Mouse (Mus musculus): Measurements from ENCODE around the gene Nudt15. TPM values are rescaled to one million over a fixed set of nuclear protein-coding genes. Genes with fewer than 3 reads are reported as not detected.
A peak's percentile ranks its signal among the peaks of the same experiment; 100 is the strongest.

Nudt15 gene
- polyA plus RNA-seq, 1 experiment from 2014 or later, result 12.1 TPM

DNA sequence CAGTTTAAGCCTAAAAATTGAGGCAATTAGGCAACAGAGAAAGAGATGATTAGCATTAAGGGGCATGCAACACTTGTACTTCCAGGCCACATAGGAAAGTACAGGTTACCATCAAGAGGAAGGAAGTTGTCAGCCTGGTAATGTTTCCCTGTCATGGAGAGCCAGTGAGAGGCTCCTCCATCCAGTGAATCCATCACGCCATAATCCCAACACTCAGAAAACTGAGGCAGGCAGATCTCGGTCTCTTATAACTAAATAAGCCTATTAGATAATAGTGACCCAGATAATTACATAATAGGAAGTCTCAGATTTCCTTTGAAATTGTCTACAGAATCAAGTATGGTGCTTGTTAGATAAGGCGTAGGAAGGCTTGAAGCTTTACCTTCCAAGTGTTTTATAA lies 23.9 kb downstream of the Nudt15 start:
- WGBS, result 75% methylated on average over 3 of the region's 3 CpGs

DNA sequence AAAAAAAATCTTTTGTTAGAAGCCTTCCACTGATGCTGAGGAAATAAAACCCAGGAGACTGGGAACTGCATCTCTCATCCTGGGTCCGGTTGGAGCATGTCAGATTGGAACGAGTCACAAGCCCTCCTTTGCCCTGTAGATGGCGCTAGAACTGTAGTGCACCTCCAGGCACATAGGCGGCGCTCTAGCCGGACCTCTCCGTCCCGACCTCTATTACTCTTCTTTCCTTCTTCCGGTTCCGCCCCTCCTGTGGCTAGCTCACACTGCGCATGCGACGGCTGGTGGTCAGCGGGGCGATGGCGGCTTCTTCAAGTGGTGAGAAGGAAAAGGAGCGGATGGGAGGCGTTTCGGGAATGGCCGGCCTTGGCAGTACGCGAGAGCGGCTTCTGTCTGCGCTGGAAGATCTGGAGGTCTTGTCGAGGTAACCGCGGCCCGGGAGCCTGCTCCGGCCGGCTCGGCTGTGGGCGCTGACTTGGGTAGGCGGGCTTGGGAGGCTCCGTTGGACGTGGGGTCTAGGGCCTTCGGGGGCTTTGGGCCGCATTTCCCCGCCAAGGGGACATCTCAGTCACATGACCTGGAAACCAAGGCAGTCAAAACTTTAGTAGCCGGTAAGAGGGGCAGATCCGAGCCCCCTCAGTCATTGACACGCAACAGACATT lies 38.1 kb downstream of the Nudt15 start, which contains the start of gene Med4:
Gene Med4 (plus strand): TSS at position 261 of the 659 bp plus-strand sequence.
- 0% methylated on average over 41 of the region's 41 CpGs for WGBS
- no peaks in the 10 kb centered on the region for H3K9me3 ChIP-seq (ENCODE audit: control insufficient read depth, low read length)
- peak within 1 kb of the TSS; percentile 86 for H3K4me3 ChIP-seq (ENCODE audit: low read length)
- H3K4me1 ChIP-seq (ENCODE audit: control insufficient read depth, insufficient read depth, low read length), result peaks cover 6% of the 10 kb centered on the region
- H3K27ac ChIP-seq (ENCODE audit: low read depth, low read length), result no peak within 1 kb of the TSS
- peak; percentile 96 for ATAC-seq (ENCODE audit: low FRiP score, low TSS enrichment)
- H3K4me2 ChIP-seq (replicated peaks; ENCODE audit: low read depth, low read length), result peak within 1 kb of the TSS; percentile 87
- H3K36me3 ChIP-seq (ENCODE audit: control insufficient read depth, insufficient read depth, low read length), result peaks cover 25% of the 10 kb centered on the region
- no peaks in the 10 kb centered on the region for H3K27me3 ChIP-seq (ENCODE audit: control insufficient read depth, insufficient read depth, low read length)
- H3K9ac ChIP-seq (ENCODE audit: low read depth, low read length), result peak within 1 kb of the TSS; percentile 87

More for the DNA sequence above, 23.9 kb downstream of the Nudt15 start:
- Histone ChIP-seq H3K27me3 (ENCODE audit: control insufficient read depth, insufficient read depth, low read length) (no peaks in the 10 kb centered on the region), H3K27ac (ENCODE audit: low read depth, low read length) (no peak overlapping the region), H3K4me2 (replicated peaks; ENCODE audit: low read depth, low read length) (no peak overlapping the region), H3K36me3 (ENCODE audit: control insufficient read depth, insufficient read depth, low read length) (no peaks in the 10 kb centered on the region), H3K9me3 (ENCODE audit: control insufficient read depth, low read length) (no peaks in the 10 kb centered on the region), H3K4me3 (ENCODE audit: low read length) (peak overlapping the region; percentile 47; the same call in 1 of the 2 replicates), H3K4me1 (ENCODE audit: control insufficient read depth, insufficient read depth, low read length) (0 out of 2 replicates have a peak, but pooled peaks cover 4% of the 10 kb centered on the region), H3K9ac (ENCODE audit: low read depth, low read length) (no peak overlapping the region)
- ATAC-seq (ENCODE audit: low FRiP score, low TSS enrichment), result no peak

DNA sequence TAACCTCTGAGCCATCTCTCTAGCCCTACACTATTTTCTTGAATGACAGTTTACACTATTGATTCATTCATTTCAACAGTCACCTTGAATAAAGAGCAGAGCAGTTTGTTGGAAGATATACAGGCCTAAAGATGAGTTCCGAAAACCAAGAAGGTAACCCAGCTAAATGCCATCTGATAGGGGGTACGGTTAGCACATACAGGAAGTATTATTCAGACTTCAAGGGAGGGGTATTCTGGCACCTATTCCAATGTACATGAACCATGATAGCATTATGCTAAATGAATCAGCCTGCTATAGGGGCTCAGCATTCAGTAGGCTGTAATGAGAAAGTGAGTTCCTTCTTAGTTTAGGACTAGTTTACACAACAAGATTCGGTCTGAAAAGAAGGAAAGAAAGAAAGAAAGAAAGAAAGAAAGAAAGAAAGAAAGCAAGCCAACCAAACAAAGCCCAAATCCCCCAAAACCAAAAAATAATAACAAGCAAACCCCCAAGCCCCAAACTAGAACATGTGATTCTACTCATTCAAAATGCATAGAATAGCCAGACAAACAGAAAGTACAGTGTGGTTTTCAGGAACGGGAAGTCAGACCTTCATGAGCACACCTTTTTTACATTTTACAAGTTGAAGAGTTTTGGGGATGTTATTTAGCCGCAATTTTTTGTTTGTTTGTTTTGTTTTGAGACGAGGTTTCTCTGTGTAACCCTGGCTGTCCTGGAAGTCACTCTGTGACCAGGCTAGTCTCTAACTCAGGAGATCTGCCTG lies 39.2 kb downstream of the Nudt15 start:
- WGBS, result 97% methylated on average over 6 of the region's 6 CpGs
- Histone ChIP-seq H3K9me3 (ENCODE audit: control insufficient read depth, low read length) (no peaks in the 10 kb centered on the region), H3K36me3 (ENCODE audit: control insufficient read depth, insufficient read depth, low read length) (peaks cover 18% of the 10 kb centered on the region), H3K27me3 (ENCODE audit: control insufficient read depth, insufficient read depth, low read length) (no peaks in the 10 kb centered on the region), H3K9ac (ENCODE audit: low read depth, low read length) (no peak overlapping the region), H3K27ac (ENCODE audit: low read depth, low read length) (no peak overlapping the region), H3K4me2 (replicated peaks; ENCODE audit: low read depth, low read length) (no peak overlapping the region), H3K4me3 (ENCODE audit: low read length) (no peak overlapping the region), H3K4me1 (ENCODE audit: control insufficient read depth, insufficient read depth, low read length) (peaks cover 6% of the 10 kb centered on the region)
- ATAC-seq (ENCODE audit: low FRiP score, low TSS enrichment), result no peak

DNA sequence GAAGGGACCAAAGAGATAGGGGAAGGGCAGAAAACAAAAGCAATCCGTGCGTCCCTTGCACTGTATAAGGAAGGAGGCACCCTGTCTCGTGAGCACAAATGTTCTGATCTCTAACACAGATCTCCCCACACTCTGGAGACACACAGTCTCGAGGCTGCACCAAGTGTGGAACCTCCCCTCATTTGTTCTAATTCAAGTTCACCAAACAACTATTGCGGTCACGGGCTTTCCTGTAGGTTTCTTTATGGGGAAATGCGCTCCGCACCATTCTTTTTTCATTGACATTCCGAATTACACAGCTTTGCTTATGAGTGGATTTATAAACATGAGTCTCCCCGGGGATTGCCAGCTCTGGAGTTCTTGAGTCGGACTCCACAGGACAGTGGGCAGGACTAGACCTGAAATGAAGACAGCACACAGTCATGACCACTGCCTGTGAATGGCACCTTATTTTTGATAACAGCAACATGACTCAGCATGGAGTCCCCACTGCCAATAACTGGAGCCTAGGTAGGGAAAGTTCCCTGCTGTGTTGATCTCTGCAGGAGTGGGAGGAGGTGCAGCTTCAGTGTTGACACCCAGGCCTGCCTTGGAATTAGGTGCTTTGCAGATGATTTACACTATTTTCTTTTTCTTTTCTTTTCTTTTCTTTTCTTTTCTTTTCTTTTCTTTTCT lies 40.2 kb downstream of the Nudt15 start:
- Histone ChIP-seq H3K4me2 (replicated peaks; ENCODE audit: low read depth, low read length) (no peak overlapping the region), H3K27me3 (ENCODE audit: control insufficient read depth, insufficient read depth, low read length) (no peaks in the 10 kb centered on the region), H3K27ac (ENCODE audit: low read depth, low read length) (no peak overlapping the region), H3K4me3 (ENCODE audit: low read length) (no peak overlapping the region), H3K9me3 (ENCODE audit: control insufficient read depth, low read length) (no peaks in the 10 kb centered on the region), H3K36me3 (ENCODE audit: control insufficient read depth, insufficient read depth, low read length) (peaks cover 10% of the 10 kb centered on the region), H3K4me1 (ENCODE audit: control insufficient read depth, insufficient read depth, low read length) (peaks cover 6% of the 10 kb centered on the region), H3K9ac (ENCODE audit: low read depth, low read length) (no peak overlapping the region)
- 70% methylated on average over 11 of the region's 11 CpGs for WGBS
- no peak for ATAC-seq (ENCODE audit: low FRiP score, low TSS enrichment)

DNA sequence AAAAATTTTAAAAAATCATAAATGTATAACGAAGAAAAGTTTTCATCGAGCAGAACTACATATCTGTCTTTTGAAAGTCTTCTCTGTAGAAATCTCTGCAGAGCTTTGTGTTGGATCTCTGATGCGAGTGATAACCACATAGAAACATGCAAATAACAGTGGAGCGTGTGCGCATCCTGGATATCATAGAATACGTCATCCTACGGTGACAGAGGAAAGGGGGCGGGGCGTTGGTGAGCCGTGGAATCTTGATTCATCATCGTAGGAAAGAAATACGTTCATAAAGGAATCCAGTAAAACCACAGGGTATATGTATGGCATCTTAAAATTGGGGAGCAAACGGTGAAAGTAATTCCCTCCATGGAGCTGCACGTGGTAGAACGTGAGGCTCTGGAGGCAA lies 40.8 kb downstream of the Nudt15 start:
- no peaks in the 10 kb centered on the region for H3K27me3 ChIP-seq (ENCODE audit: control insufficient read depth, insufficient read depth, low read length)
- peaks cover 6% of the 10 kb centered on the region for H3K4me1 ChIP-seq (ENCODE audit: control insufficient read depth, insufficient read depth, low read length)
- WGBS, result 89% methylated on average over 15 of the region's 15 CpGs
- ATAC-seq (ENCODE audit: low FRiP score, low TSS enrichment), result no peak
- H3K27ac ChIP-seq (ENCODE audit: low read depth, low read length), result no peak overlapping the region
- H3K36me3 ChIP-seq (ENCODE audit: control insufficient read depth, insufficient read depth, low read length), result peaks cover 3% of the 10 kb centered on the region
- H3K4me3 ChIP-seq (ENCODE audit: low read length), result no peak overlapping the region
- H3K9me3 ChIP-seq (ENCODE audit: control insufficient read depth, low read length), result no peaks in the 10 kb centered on the region
- no peak overlapping the region for H3K9ac ChIP-seq (ENCODE audit: low read depth, low read length)
- no peak overlapping the region for H3K4me2 ChIP-seq (replicated peaks; ENCODE audit: low read depth, low read length)

DNA sequence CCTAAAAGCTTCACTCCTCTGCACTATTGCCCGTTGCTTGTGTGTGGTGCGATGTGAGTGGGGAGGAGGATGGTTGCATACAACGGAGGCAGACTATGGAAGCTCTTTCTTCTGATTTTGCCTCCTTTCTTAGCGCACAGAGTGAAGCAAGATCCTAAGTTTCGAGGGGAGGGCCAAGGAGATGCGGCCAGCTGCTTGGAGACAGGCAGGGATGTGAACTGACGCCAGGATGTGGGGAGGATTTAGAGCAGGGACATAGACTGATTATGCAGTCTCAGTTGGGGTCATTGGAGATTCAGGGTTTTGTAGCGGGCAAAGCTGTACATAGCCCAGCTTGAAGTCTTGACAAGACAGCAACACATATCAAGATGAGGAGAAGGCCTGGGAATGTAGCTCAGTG lies 41.8 kb downstream of the Nudt15 start:
- WGBS, result 67% methylated on average over 8 of the region's 8 CpGs
- H3K27me3 ChIP-seq (ENCODE audit: control insufficient read depth, insufficient read depth, low read length), result no peaks in the 10 kb centered on the region
- H3K36me3 ChIP-seq (ENCODE audit: control insufficient read depth, insufficient read depth, low read length), result no peaks in the 10 kb centered on the region
- peaks cover 6% of the 10 kb centered on the region for H3K4me1 ChIP-seq (ENCODE audit: control insufficient read depth, insufficient read depth, low read length)
- H3K4me2 ChIP-seq (replicated peaks; ENCODE audit: low read depth, low read length), result no peak overlapping the region
- no peaks in the 10 kb centered on the region for H3K9me3 ChIP-seq (ENCODE audit: control insufficient read depth, low read length)
- no peak overlapping the region for H3K4me3 ChIP-seq (ENCODE audit: low read length)
- no peak overlapping the region for H3K27ac ChIP-seq (ENCODE audit: low read depth, low read length)
- no peak for ATAC-seq (ENCODE audit: low FRiP score, low TSS enrichment)
- no peak overlapping the region for H3K9ac ChIP-seq (ENCODE audit: low read depth, low read length)

DNA sequence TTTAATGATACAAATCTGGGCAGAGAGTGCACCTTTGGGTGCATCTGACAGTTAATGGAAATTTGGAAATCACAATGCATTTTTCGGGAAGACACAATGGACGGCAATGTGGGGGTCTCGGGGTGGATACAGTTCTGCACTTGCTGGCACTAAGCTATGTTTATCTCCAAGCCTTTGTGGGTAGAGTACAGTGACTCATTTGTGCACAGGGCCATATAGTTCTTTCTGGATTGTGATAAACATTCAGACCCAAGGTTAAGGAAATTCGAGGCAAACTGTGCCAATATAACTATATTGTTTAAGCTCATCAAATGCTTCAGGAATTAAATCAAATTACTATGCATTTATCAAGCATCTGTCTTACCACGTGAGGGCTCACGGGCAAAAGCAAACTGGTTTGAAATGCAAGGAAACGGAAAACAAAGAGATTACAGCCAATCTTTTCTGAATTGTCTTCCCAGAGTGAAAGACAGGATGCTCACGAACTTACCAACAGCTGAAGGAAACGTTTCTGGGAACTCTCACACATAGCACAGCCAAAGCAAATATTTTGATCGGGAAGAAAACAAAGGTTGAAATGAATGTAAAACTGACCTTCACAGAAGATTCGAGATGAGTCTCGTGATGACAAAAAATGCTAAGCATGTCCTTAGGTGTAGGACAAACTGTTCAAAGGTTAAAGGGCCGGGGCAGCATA lies 44.7 kb downstream of the Nudt15 start:
- Histone ChIP-seq H3K4me1 (ENCODE audit: control insufficient read depth, insufficient read depth, low read length) (no peaks in the 10 kb centered on the region), H3K4me2 (replicated peaks; ENCODE audit: low read depth, low read length) (no peak overlapping the region), H3K9me3 (ENCODE audit: control insufficient read depth, low read length) (no peaks in the 10 kb centered on the region), H3K36me3 (ENCODE audit: control insufficient read depth, insufficient read depth, low read length) (no peaks in the 10 kb centered on the region), H3K4me3 (ENCODE audit: low read length) (no peak overlapping the region), H3K27me3 (ENCODE audit: control insufficient read depth, insufficient read depth, low read length) (no peaks in the 10 kb centered on the region), H3K27ac (ENCODE audit: low read depth, low read length) (peak overlapping the region; percentile 4; the same call in 1 of the 2 replicates), H3K9ac (ENCODE audit: low read depth, low read length) (no peak overlapping the region)
- WGBS, result 67% methylated on average over 13 of the region's 13 CpGs
- ATAC-seq (ENCODE audit: low FRiP score, low TSS enrichment), result no peak

DNA sequence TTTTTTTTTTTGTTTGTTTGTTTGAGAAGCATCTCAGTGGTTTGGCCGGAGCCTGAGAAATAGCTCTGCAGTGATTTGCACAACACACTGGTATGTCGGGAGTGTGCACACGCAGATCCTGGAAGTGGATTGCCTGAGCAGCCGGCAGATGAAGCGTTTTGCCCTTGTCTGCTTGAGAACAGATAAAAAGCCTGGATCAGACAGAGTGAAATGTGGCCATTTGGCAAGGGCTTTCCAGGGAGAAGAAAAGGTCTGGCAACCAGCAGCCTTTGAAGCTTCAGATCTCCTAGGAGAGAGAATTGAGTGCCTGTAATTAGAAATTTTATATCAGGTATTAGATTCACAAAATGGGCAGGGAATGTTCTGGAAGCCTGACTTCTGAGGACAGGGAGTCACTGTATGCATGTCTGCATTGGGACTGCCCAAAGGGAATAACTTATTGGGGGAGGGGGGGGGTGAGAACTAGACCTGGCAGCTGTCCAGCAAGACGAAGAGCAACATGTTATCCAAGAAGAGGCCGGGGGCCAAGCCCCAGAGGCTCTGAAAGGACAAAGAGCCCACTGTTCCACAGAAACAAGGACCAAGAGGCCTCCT lies 45.4 kb downstream of the Nudt15 start:
- Histone ChIP-seq H3K4me2 (replicated peaks; ENCODE audit: low read depth, low read length) (no peak overlapping the region), H3K9me3 (ENCODE audit: control insufficient read depth, low read length) (no peaks in the 10 kb centered on the region), H3K9ac (ENCODE audit: low read depth, low read length) (no peak overlapping the region), H3K4me1 (ENCODE audit: control insufficient read depth, insufficient read depth, low read length) (no peaks in the 10 kb centered on the region), H3K27me3 (ENCODE audit: control insufficient read depth, insufficient read depth, low read length) (no peaks in the 10 kb centered on the region), H3K27ac (ENCODE audit: low read depth, low read length) (peak overlapping the region; percentile 4; the same call in 1 of the 2 replicates), H3K4me3 (ENCODE audit: low read length) (no peak overlapping the region), H3K36me3 (ENCODE audit: control insufficient read depth, insufficient read depth, low read length) (no peaks in the 10 kb centered on the region)
- ATAC-seq (ENCODE audit: low FRiP score, low TSS enrichment), result no peak
- WGBS, result 22% methylated on average over 7 of the region's 7 CpGs

All from kidney, embryonic 14.5 days (tissue).